Mouse (Mus musculus) erythroblast, embryonic 14.5 days (primary cell): ENCODE measurements around the gene Stx1a.

Experiments
- GATA1 ChIP-seq: IDR thresholded peaks from 2 replicates; pipeline ENCODE4 v1.6.1; 2012; ENCODE audit warnings: low read length, inconsistent platforms, mixed read lengths
- TAL1 ChIP-seq: IDR thresholded peaks from 3 replicates; pipeline ENCODE4 v1.6.1; 2012; ENCODE audit warnings: low read length, inconsistent platforms, mixed read lengths

- TF ChIP-seq GATA1 (no peak), TAL1 (no peak)
Observed at GRCm38 (mm10) chr5:135066008-135066407, 42.7 kb downstream of the Stx1a start.
